Mouse (Mus musculus): Measurements from ENCODE around the gene Sppl2b.

Gene Sppl2b

GRCm38 (mm10) chr10:80900318-80901247, 45.5 kb downstream of the Sppl2b start, which contains the start of gene Timm13:
Gene Timm13 (minus strand): TSS chr10:80900969.
- peak; percentile 99 for DNase-seq

GRCm38 (mm10) chr10:80901409-80902272, 46.6 kb downstream of the Sppl2b start:
- no peak for DNase-seq

GRCm38 (mm10) chr10:80902273-80902940, 47.3 kb downstream of the Sppl2b start:
- DNase-seq = no peak

DNA sequence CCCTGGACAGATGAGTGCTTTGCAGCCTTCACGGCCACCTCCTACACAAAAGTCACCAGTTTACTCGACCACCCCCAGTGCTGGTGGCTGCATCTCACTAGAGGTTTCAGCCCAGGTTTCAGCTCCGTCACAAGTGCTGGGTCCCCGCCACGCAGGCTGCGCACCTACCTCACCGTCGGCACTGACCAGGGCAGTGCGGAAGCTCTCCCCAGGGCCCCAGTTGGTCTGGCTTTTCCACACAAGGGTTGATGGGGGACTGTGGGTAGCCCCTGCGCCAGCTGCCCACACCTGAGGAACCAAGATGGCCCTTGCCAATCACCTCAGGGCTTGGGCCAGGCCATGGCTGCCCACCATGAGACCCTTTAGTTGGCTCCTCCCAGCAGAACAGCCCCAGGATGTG, 48.2 kb downstream of the Sppl2b start:
- DNase-seq = no peak

DNA sequence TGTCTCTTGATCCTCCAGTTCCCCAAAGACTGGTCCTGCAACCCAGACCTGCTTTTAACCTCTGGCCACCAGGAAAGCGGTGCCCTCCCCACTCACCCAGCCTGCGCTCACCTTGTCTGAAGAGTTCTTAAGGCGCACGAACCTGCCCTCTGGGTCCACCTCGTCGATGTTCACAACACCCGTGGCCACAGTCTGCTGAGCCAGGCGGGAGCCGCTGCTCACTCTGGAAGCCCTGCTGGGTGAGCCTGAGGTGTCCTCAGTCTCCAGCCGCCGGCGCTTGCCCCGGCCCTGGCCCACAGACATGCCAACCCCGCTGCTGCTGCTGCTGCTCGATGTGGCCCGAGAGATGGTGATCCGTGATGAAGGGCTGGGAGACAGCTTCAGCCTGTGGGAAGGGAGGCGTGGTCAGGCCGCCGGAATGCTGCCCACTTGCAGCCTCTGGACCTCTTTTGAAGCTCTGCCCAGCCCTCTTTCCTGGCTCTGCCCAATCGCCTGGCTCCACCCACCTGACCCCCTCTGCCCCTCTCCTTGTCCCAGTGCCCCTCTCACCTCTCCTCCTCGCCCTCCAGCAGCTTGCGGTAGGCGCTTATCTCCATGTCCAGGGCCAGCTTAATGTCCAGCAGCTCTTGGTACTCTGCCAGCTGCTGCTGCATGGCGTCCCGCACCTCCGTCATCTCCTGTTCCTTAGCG, 49.1 kb downstream of the Sppl2b start:
- DNase-seq = peak; percentile 71

GRCm38 (mm10) chr10:80904709-80905108, 49.6 kb downstream of the Sppl2b start:
- DNase-seq = no peak

- DNase-seq = no peak
Measured at GRCm38 (mm10) chr10:80909375-80910162, 54.5 kb downstream of the Sppl2b start.

- DNase-seq = no peak
Measured at GRCm38 (mm10) chr10:80911354-80911753, 56.3 kb downstream of the Sppl2b start.

- no peak for DNase-seq
Measured at GRCm38 (mm10) chr10:80911891-80912290, 56.8 kb downstream of the Sppl2b start.

DNA sequence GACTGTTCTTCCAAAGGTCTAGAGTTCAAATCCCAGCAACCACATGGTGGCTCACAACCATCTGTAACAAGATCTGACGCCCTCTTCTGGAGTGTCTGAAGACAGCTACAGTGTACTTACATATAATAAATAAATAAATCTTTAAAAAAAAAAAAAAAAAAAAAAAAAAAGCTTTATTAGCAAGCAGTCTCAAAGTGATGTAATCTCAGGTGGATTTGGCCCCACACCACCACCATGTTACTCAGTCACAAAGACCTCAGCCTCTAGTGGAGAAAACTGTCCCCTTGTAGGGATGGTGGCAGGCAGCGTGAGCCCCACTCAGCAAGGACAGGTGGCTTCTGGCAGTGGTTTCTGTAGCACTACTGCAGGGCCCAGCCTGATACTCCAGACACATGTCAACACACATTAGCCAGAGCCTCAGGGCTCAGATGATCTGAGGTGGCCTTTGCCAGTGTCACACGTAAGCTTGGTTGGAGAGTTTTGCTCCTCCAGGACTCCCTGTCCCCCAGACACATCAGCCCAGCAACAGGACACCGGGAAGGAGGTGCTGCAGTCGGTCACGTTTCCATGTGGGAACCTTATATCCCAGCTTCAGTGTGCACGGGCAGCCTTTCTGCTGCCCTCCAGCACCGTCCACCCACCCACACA, 58.4 kb downstream of the Sppl2b start:
- DNase-seq = no peak

DNA sequence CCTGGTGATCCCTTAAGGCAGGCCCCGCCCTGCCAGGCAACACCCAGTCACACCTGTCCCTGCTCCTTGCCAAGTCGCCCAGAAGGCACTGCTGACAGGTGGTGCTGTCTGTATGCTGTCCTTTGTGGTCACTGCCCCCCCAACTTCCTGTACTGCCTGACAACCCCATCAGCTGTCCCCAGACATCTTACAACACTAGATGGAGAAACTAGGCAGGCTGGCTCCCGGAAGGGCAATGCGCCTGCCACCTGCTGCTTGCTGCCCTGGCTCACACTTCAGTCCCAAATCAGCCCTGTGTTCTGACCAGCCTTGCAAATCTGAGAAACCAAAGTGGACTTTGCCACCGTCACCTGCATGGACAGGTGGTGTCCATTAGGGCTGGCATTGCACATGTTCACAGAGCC, 59.2 kb downstream of the Sppl2b start:
- no peak for DNase-seq

GRCm38 (mm10) chr10:80915260-80915659, 60.2 kb downstream of the Sppl2b start:
- no peak for DNase-seq

GRCm38 (mm10) chr10:80915736-80916135, 60.7 kb downstream of the Sppl2b start:
- DNase-seq = no peak

DNA sequence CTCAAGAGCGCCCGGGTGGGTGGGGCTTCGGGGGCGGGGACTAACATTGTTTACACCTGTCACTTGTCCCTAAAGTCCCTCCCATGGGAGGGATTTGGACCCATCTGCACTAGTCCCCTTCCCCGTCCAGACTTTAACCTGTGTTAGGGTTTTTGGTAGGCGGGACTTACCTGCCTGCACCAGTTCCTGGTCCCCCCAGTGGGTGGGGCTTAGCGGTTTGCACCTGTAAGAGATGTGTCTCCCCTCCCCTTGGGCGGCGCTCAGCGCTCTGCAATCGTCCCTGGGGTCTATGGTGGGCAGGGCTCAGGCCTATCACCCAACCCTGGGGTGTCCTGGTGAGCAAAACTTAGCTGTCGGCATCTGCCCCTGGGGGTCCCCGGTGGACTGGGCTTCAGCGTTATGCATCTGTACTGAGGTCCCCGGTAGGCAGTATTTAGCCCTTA, 62.3 kb downstream of the Sppl2b start:
- peak; percentile 39 for DNase-seq

DNA sequence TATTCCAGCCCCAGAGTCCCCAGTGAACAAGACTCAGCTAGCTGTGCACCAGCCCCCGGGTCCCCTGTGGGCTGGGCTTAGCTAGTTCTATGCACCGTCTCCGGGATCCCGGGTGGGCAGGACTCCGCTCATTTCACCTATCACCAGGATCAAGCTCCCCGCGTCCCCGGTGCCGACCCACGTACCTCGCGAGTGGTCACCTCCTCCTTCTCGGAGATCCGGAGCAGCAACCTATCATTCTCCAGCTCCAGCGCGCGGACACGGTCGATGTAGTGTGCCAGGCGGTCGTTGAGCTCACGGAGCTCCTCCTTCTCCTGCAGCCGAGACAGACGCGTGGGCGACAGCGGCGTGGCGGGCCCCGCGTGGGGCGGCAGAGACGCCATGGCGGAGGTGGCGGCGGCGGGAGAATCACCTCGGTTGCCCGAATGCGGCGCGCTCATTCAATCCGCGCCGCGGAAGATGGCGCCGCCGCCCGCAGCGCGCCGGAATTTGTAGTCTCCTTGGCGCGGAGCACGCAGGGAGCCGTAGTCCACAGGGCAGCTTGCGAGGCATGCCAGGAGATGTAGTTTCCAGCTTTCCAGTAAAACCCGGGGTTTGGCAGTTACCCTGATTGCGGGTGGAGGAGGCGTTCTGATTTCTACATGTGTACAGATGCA, 62.8 kb downstream of the Sppl2b start, which contains the start of gene Lmnb2:
Gene Lmnb2, minus strand, starts transcription at position 467 of the 656 bp plus-strand sequence.
- DNase-seq = peak; percentile 78
